Mouse (Mus musculus) gastrocnemius, adult 8-10 months (tissue): ENCODE measurements around the gene Vmn1r127. TPM values are rescaled to one million over a fixed set of nuclear protein-coding genes. Genes with fewer than 3 reads are reported as not detected.
"Not testable (repeated sequence)": the region's sequence is repeated elsewhere in the genome, so short reads cannot be mapped to it uniquely, and the experiment has no call there.

Experiments used
- DNase-seq, 2 experiments: peaks; one replicate each; pipeline ENCODE4 v3.0.0; 2022; ENCODE audit warnings: low spot score in 2 of 2
- total RNA-seq, 4 experiments: library from RNA; stranded (reverse); gene quantifications; 2 replicates each; pipeline ENCODE4 v1.2.4; 2022

Gene Vmn1r127
- not detected for total RNA-seq

DNA sequence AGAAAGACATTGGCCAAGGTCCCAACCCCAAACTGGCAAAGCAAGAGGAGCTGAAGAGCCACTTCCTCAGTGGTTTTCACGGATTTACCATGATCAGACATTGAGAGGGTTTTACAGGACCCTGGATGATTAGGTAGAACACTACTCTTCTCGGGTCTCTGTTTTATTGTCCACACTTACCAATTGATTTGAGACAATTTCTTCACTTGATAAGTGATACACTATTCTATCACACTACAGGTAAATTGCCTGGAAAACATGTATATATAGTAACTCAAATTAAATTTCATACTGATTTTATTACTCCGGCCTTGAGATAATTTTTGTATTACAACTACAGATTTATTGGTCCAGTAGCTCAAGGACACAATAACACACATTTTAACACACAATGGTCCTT is at the start of gene Vmn1r127:
Gene Vmn1r127 (minus strand): TSS at position 101 of the 400 bp plus-strand sequence.
- DNase-seq, result not testable (repeated sequence)

DNA sequence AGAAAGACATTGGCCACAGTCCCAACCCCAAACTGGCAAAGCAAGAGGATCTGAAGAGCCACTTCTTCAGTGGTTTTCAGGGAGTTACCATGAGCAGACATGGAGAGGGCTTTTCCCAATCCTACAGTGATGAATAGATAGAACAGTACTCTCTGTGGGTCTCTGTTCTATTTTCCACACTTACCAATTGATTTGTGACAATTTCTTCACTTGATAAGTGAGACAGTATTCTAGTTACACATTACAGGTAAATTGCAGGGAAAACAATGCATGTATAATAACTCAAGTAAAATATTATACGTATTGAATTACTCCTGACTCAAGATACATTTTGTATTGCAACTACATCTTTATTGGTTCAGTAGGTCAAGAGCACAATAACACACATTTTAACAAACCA is 41.5 kb upstream of the Vmn1r127 start, which contains the start of gene Vmn1r129:
Gene Vmn1r129 (minus strand): TSS at position 101 of the 400 bp plus-strand sequence.
- DNase-seq, result not testable (repeated sequence)

DNA sequence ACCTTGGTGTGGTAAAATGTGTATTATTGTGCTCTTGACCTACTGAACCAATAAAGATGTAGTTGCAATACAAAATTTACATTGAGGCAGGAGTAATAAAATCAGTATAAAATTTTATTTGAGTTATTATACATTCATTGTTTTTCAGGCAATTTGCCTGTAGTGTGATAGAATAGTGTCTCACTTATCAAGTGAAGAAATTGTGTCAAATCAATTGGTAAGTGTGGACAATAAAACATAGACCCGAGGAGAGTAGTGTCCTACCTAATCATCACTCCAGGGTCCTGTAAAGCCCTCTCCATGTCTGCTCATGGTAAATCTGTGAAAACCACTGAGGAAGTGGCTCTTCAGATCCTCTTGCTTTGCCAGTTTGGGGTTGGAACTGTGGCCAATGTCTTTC is 29.4 kb upstream of the Vmn1r127 start, which contains the start of gene Vmn1r128:
Gene Vmn1r128 (plus strand): TSS at position 301 of the 400 bp plus-strand sequence.
- DNase-seq, result not testable (repeated sequence)

DNA sequence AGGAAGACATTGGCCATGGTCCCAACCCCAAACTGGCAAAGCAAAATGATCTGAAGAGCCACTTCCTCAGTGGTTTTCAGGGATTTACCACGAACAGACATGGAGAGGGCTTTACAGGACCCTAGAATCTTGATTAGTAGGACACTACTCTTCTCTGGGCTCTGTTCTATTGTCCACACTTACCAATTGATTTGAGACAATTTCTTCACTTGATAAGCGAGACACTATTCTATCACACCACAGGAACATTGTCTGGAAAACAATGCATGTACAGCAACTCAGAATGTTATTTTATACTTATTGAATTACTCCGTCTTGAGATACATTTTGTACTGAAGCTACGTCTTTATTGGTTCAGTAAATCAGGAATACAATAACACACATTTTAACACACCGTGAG is 18.3 kb downstream of the Vmn1r127 start, which contains the start of gene Vmn1r126:
Gene Vmn1r126 (minus strand): TSS at position 101 of the 400 bp plus-strand sequence.
- DNase-seq, result not testable (repeated sequence)

DNA sequence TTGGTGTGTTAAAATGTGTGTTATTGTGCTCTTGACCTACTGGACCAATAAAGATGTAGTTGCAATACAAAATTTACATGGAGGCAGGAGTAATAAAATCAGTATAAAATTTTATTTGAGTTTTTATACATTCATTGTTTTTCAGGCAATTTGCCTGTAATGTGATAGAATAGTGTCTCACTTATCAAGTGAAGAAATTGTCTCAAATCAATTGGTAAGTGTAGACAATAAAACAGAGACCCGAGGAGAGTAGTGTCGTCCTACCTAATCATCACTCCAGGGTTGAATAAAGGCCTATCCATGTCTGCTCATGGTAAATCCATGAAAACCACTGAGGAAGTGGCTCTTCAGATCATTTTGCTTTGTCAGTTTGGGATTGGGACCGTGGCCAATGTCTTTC is 47.8 kb downstream of the Vmn1r127 start, which contains the start of gene Vmn1r125:
Gene Vmn1r125 (plus strand): TSS at position 301 of the 400 bp plus-strand sequence.
- DNase-seq, result not testable (repeated sequence)

Other genes with a start within 250 kb of the Vmn1r127 start
- not detected for gene Vmn1r121, start 221.3 kb downstream of the Vmn1r127 start, total RNA-seq
- gene Vmn1r122, start 185.7 kb downstream of the Vmn1r127 start, total RNA-seq, result not detected
- gene Vmn1r123, start 157.7 kb downstream of the Vmn1r127 start, total RNA-seq, result not detected
- not detected for gene Gm5157, start 129.4 kb downstream of the Vmn1r127 start, total RNA-seq
- gene Vmn1r124, start 59.2 kb downstream of the Vmn1r127 start, total RNA-seq, result not detected
- gene Vmn1r125, start 47.7 kb downstream of the Vmn1r127 start, total RNA-seq, result not detected
- not detected for gene Vmn1r126, start 18.4 kb downstream of the Vmn1r127 start, total RNA-seq
- not detected for gene Vmn1r128, start 29.5 kb upstream of the Vmn1r127 start, total RNA-seq
- gene Vmn1r129, start 41.4 kb upstream of the Vmn1r127 start, total RNA-seq, result not detected
- not detected for gene Gm6882, start 112.9 kb upstream of the Vmn1r127 start, total RNA-seq
- not detected for gene Vmn1r130, start 191.9 kb upstream of the Vmn1r127 start, total RNA-seq
- gene Vmn1r131, start 226.2 kb upstream of the Vmn1r127 start, total RNA-seq, result not detected